Mouse (Mus musculus) right cerebral cortex, adult 18-20 months (tissue): ENCODE measurements around the gene Hba-a2.
A peak's percentile ranks its signal among the peaks of the same experiment; 100 is the strongest.

ENCODE experiments used
- DNase-seq: peaks from one replicate; pipeline ENCODE4 v3.0.0; 2022; ENCODE audit warnings: mixed read lengths

Gene Hba-a2

GRCm38 (mm10) chr11:32321196-32321565 is 24.9 kb downstream of the Hba-a2 start:
- peak; percentile 73 for DNase-seq

- DNase-seq: peak; percentile 81
Observed at GRCm38 (mm10) chr11:32324609-32325008, 28.3 kb downstream of the Hba-a2 start.

- DNase-seq: no peak
Observed at GRCm38 (mm10) chr11:32331075-32331474, 34.8 kb downstream of the Hba-a2 start.

GRCm38 (mm10) chr11:32331861-32332260 is 35.6 kb downstream of the Hba-a2 start:
- no peak for DNase-seq

GRCm38 (mm10) chr11:32333235-32333634 is 36.9 kb downstream of the Hba-a2 start:
- no peak for DNase-seq

- no peak for DNase-seq
Observed at GRCm38 (mm10) chr11:32336435-32336907, 40.2 kb downstream of the Hba-a2 start.

- no peak for DNase-seq
Observed at GRCm38 (mm10) chr11:32339131-32339531, 42.8 kb downstream of the Hba-a2 start.

- DNase-seq: peak; percentile 76
Observed at GRCm38 (mm10) chr11:32340476-32341473, 44.5 kb downstream of the Hba-a2 start.

- DNase-seq: peak; percentile 48
Observed at GRCm38 (mm10) chr11:32342770-32343191, 46.5 kb downstream of the Hba-a2 start.

- DNase-seq: no peak
Observed at GRCm38 (mm10) chr11:32343350-32343749, 47.1 kb downstream of the Hba-a2 start.

GRCm38 (mm10) chr11:32345504-32346297 is 49.4 kb downstream of the Hba-a2 start:
- DNase-seq: no peak
